Mouse (Mus musculus) gastrocnemius, adult 18-20 months (tissue): ENCODE data around the gene Rita1. TPM values are rescaled to one million over a fixed set of nuclear protein-coding genes. Genes with fewer than 3 reads are reported as not detected.

ENCODE experiments used
- total RNA-seq, 2 experiments: library from RNA; stranded (reverse); gene quantifications; 2 replicates each; pipeline ENCODE4 v1.2.3; 2021

Gene Rita1
- total RNA-seq, 2 experiments from 2014 or later, result 7.0 to 7.5 TPM

Other genes with a start within 250 kb of the Rita1 start
- gene Lhx5, start 180.9 kb downstream of the Rita1 start, total RNA-seq, result not detected
- gene Sdsl, start 139.8 kb downstream of the Rita1 start, total RNA-seq, result under 1 TPM in 1 of 2 experiments, not detected in 1; 0.41 TPM
- gene Sds, start 136.1 kb downstream of the Rita1 start, total RNA-seq, result under 1 TPM in 1 of 2 experiments, not detected in 1; 0.69 TPM
- 10 to 100 TPM; 46.9 to 52.2 TPM for gene Plbd2, start 109.0 kb downstream of the Rita1 start, total RNA-seq
- gene Slc8b1, start 101.4 kb downstream of the Rita1 start, total RNA-seq, result 1 to 10 TPM; 8.5 to 8.6 TPM
- 10 to 100 TPM; 38.9 to 42.9 TPM for gene Tpcn1, start 23.9 kb downstream of the Rita1 start, total RNA-seq
- not detected for gene Iqcd, start 23.6 kb downstream of the Rita1 start, total RNA-seq
- gene Ddx54, start 150 bp upstream of the Rita1 start, total RNA-seq, result 10 to 100 TPM; 15.8 to 15.9 TPM
- gene Cfap73, start 21.6 kb upstream of the Rita1 start, total RNA-seq, result not detected
- not detected for gene Rasal1, start 36.2 kb upstream of the Rita1 start, total RNA-seq
- gene Dtx1, start 99.3 kb upstream of the Rita1 start, total RNA-seq, result under 1 TPM; 0.41 to 0.74 TPM
- gene Oas2, start 137.3 kb upstream of the Rita1 start, total RNA-seq, result under 1 TPM; 0.19 to 0.25 TPM
- gene Oas3, start 165.1 kb upstream of the Rita1 start, total RNA-seq, result not detected
- not detected for gene Oas1e, start 182.9 kb upstream of the Rita1 start, total RNA-seq
- gene Oas1c, start 199.9 kb upstream of the Rita1 start, total RNA-seq, result under 1 TPM in 1 of 2 experiments, not detected in 1; 0.09 TPM
- gene Oas1f, start 234.8 kb upstream of the Rita1 start, total RNA-seq, result not detected
- not detected for gene Oas1h, start 248.8 kb upstream of the Rita1 start, total RNA-seq